Mouse (Mus musculus) spleen, adult 2 months (tissue): ENCODE results near the gene Dctn1.

ENCODE experiments used
- CTCF ChIP-seq: fragments of 200-500 bp; IDR thresholded peaks from 2 replicates; pipeline ENCODE4 v1.5.1; 2011; ENCODE audit warnings: mild to moderate bottlenecking, inconsistent platforms; ENCODE audit not compliant: insufficient read depth, insufficient read length, insufficient replicate concordance; ENCODE audit errors: extremely low read depth
- POLR2A ChIP-seq: fragments of 200-500 bp; IDR thresholded peaks from 2 replicates; pipeline ENCODE4 v1.6.1; 2011; ENCODE audit warnings: low read depth, low read length, inconsistent platforms

DNA sequence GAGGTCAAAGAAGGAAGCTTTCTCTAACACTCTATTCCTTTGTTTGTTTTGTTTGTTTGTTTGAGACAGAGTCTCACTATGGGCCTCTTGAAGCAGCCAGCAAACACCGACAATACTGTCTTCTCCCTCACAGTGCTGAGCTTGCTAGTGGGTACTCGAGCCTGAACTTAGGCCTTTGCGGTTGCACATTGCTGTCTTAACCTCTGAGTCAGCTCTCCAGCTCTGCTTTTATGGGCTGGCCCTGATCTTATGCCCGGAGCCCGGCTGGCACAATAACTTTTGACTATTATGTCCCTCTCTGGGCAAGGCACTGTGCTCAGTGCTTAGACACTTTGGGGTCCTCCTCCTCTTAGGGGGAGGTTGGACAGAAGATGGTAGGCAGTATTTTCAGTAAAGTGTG is 4.2 kb downstream of the Dctn1 start:
- no peak for TF ChIP-seq CTCF
- TF ChIP-seq POLR2A = no peak
